Mouse (Mus musculus): Measurements from ENCODE around the gene Ranbp17. TPM values are rescaled to one million over a fixed set of nuclear protein-coding genes. Genes with fewer than 3 reads are reported as not detected.

Gene Ranbp17
- total and polyA plus RNA-seq, 3 experiments: 0.21 to 0.34 (median 0.34) TPM

DNA sequence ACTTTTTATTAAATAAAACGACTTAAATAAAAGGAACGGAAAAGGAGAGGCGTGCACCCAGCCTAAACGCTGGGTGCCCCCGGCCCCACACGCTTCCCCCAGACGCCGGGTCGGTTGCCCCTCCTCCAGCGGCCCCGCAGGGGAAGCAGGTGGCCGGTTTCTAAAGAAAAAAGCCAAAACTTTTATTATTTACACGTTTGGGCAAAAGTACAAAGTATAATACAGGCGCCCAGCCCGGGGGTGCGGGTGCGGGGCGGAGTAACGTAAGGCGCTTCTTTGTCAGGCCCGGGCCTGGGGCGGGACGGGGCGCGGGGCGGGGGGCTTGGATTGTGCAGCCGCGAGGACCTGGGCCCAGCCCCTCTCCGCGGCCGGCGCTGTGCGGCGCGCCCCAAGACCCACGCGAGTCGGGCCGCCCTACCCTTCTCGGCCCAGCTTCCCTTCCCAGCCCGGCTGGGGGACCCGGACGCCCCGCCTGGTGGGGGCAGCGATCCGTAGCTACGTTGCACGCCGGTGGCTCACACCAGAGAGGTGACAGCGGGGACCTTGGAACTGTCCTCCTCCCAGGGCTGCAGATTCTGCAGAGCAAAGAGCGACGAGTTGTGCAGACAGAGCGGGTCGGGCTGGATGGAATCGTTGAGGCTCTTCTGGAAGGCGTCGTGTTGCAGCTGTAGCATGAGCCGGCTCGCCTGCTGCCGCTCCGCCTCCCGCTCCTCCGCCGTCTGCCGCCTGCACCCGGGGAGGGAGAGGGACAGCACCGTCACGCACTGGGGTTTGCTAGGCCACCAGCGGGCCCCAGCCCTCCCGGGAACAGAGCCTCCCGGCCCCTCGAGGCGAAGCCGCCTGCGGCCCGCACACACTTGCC, 312.6 kb downstream of the Ranbp17 start:
- H3K4me1 ChIP-seq (ENCODE audit: control insufficient read depth, insufficient read depth, low read length): no peaks in the 10 kb centered on the region
- no peaks in the 10 kb centered on the region for H3K79me2 ChIP-seq (replicated peaks; ENCODE audit: control insufficient read depth, insufficient read depth, low read length)
- intact Hi-C loops (cut with DNase I): no loop called here
- peak; percentile 15 to 53 for DNase-seq
- 2% methylated on average over 76 of the region's 76 CpGs for WGBS
- TF ChIP-seq EP300 (IDR thresholded peaks at IDR 0.05; ENCODE audit: insufficient read depth, low read depth, low read length) (no peak), POLR2A (IDR thresholded peaks at IDR 0.05; ENCODE audit: insufficient read depth, low read depth, low read length) (no peak), CTCF (IDR thresholded peaks at IDR 0.05) (no peak)
- no peak overlapping the region for H3K4me3 ChIP-seq
- no peaks in the 10 kb centered on the region for H3K36me3 ChIP-seq (ENCODE audit: control insufficient read depth, insufficient read depth, low read length)
- H3K27ac ChIP-seq: no peak overlapping the region
- peaks cover 63% of the 10 kb centered on the region for H3K27me3 ChIP-seq (ENCODE audit: control insufficient read depth, insufficient read depth, low read length)
- H3K9ac ChIP-seq (ENCODE audit: low read depth, low read length): no peak overlapping the region

GRCm38 (mm10) chr11:33199906-33200763, 313.4 kb downstream of the Ranbp17 start:
- H3K9ac ChIP-seq (ENCODE audit: low read depth, low read length): no peak overlapping the region
- TF ChIP-seq CTCF (IDR thresholded peaks at IDR 0.05) (no peak), POLR2A (IDR thresholded peaks at IDR 0.05; ENCODE audit: insufficient read depth, low read depth, low read length) (no peak), EP300 (IDR thresholded peaks at IDR 0.05; ENCODE audit: insufficient read depth, low read depth, low read length) (no peak)
- no peak overlapping the region for H3K27ac ChIP-seq
- H3K79me2 ChIP-seq (replicated peaks; ENCODE audit: control insufficient read depth, insufficient read depth, low read length): no peaks in the 10 kb centered on the region
- H3K4me3 ChIP-seq: no peak overlapping the region
- peaks cover 65% of the 10 kb centered on the region for H3K27me3 ChIP-seq (ENCODE audit: control insufficient read depth, insufficient read depth, low read length)
- H3K4me1 ChIP-seq (ENCODE audit: control insufficient read depth, insufficient read depth, low read length): no peaks in the 10 kb centered on the region
- DNase-seq: peak; percentile 11 to 53
- H3K36me3 ChIP-seq (ENCODE audit: control insufficient read depth, insufficient read depth, low read length): no peaks in the 10 kb centered on the region
- WGBS: 4% methylated on average over 45 of the region's 45 CpGs
- intact Hi-C loops (cut with DNase I): no loop called here

DNA sequence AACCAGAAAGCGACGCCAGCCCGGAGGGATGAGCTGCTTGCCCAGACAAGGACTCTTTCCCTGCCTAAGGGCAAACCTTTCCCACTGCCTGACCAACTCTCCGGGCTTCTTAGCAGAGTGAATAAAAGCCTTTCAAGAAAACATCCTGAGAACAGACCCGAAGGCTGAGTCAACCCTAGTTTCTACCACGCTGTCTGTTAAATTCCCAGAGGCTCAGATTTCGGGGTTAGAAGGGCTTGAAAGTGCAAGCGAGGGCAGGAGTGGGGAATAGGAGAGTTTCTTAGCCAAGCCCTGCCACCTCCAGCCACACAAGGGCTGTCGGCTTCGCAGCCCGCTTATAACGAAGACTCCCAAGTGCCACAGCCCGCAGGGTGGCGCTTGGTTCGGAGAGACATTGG, 314.4 kb downstream of the Ranbp17 start:
- no peak overlapping the region for H3K9ac ChIP-seq (ENCODE audit: low read depth, low read length)
- H3K4me1 ChIP-seq (ENCODE audit: control insufficient read depth, insufficient read depth, low read length): no peaks in the 10 kb centered on the region
- WGBS: 8% methylated on average over 15 of the region's 15 CpGs
- no peak for DNase-seq
- no peaks in the 10 kb centered on the region for H3K79me2 ChIP-seq (replicated peaks; ENCODE audit: control insufficient read depth, insufficient read depth, low read length)
- H3K36me3 ChIP-seq (ENCODE audit: control insufficient read depth, insufficient read depth, low read length): no peaks in the 10 kb centered on the region
- H3K27ac ChIP-seq: no peak overlapping the region
- H3K4me3 ChIP-seq: no peak overlapping the region
- peaks cover 60% of the 10 kb centered on the region for H3K27me3 ChIP-seq (ENCODE audit: control insufficient read depth, insufficient read depth, low read length)
- intact Hi-C loops (cut with DNase I): no loop called here
- no peak for TF ChIP-seq CTCF (IDR thresholded peaks at IDR 0.05)

- TF ChIP-seq POLR2A (IDR thresholded peaks at IDR 0.05; ENCODE audit: insufficient read depth, low read depth, low read length): no peak
- TF ChIP-seq CTCF (IDR thresholded peaks at IDR 0.05): no peak
- TF ChIP-seq EP300 (IDR thresholded peaks at IDR 0.05; ENCODE audit: insufficient read depth, low read depth, low read length): no peak
- no peaks in the 10 kb centered on the region for H3K36me3 ChIP-seq (ENCODE audit: control insufficient read depth, insufficient read depth, low read length)
- no peaks in the 10 kb centered on the region for H3K79me2 ChIP-seq (replicated peaks; ENCODE audit: control insufficient read depth, insufficient read depth, low read length)
- no peak for DNase-seq
- WGBS: 36% methylated on average over 22 of the region's 22 CpGs
- no peak overlapping the region for H3K27ac ChIP-seq
- intact Hi-C loops (cut with DNase I): no loop called here
- no peaks in the 10 kb centered on the region for H3K4me1 ChIP-seq (ENCODE audit: control insufficient read depth, insufficient read depth, low read length)
- no peak overlapping the region for H3K4me3 ChIP-seq
- no peak overlapping the region for H3K9ac ChIP-seq (ENCODE audit: low read depth, low read length)
- peaks cover 58% of the 10 kb centered on the region for H3K27me3 ChIP-seq (ENCODE audit: control insufficient read depth, insufficient read depth, low read length)
These were observed 315.0 kb downstream of the Ranbp17 start for GRCm38 (mm10) chr11:33198351-33199116.

DNA sequence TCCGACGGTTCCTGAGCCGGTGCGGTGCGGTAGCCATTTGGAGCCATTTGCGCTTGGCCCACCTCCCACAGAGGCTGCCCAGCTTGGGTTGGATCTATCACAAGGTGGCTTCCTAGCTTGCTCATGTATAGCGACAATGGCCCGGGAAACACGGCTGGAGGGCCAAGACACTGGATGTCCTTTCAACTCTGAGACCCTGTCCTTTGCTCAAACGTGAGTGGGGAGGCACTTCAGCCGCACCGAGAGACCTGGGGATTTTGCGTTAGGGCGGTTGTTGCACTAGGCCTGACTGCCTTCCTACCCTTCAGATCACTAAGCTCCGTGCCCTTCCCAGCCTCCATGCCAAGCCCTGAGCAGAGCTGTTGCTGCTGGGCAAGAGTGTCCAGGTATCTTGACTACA, 315.9 kb downstream of the Ranbp17 start:
- H3K79me2 ChIP-seq (replicated peaks; ENCODE audit: control insufficient read depth, insufficient read depth, low read length): no peaks in the 10 kb centered on the region
- no peak overlapping the region for H3K27ac ChIP-seq
- 28% methylated on average over 15 of the region's 15 CpGs for WGBS
- DNase-seq: no peak
- H3K4me3 ChIP-seq: no peak overlapping the region
- intact Hi-C loops (cut with DNase I): no loop called here
- H3K27me3 ChIP-seq (ENCODE audit: control insufficient read depth, insufficient read depth, low read length): peaks cover 52% of the 10 kb centered on the region
- no peaks in the 10 kb centered on the region for H3K4me1 ChIP-seq (ENCODE audit: control insufficient read depth, insufficient read depth, low read length)
- no peak overlapping the region for H3K9ac ChIP-seq (ENCODE audit: low read depth, low read length)
- TF ChIP-seq CTCF (IDR thresholded peaks at IDR 0.05) (no peak), EP300 (IDR thresholded peaks at IDR 0.05; ENCODE audit: insufficient read depth, low read depth, low read length) (no peak), POLR2A (IDR thresholded peaks at IDR 0.05; ENCODE audit: insufficient read depth, low read depth, low read length) (no peak)
- H3K36me3 ChIP-seq (ENCODE audit: control insufficient read depth, insufficient read depth, low read length): no peaks in the 10 kb centered on the region

All from heart, adult 2 months (tissue).